Mouse (Mus musculus): ENCODE measurements around the gene Art3. TPM values are rescaled to one million over a fixed set of nuclear protein-coding genes. Genes with fewer than 3 reads are reported as not detected.

The Art3 gene
- polyA plus RNA-seq, 1 experiment from 2014 or later = 92.4 TPM

- 40% methylated on average over 18 of the region's 18 CpGs for WGBS
- no peaks in the 10 kb centered on the region for H3K9me3 ChIP-seq (replicated peaks; ENCODE audit: control insufficient read depth, low read length)
- H3K4me2 ChIP-seq (ENCODE audit: low read depth, low read length) = peak overlapping the region; percentile 22
- no peaks in the 10 kb centered on the region for H3K36me3 ChIP-seq (ENCODE audit: control insufficient read depth, insufficient read depth)
- no peak overlapping the region; the same call in 1 of the 2 replicates for H3K9ac ChIP-seq (ENCODE audit: low read length)
- ATAC-seq (replicated peaks; ENCODE audit: extremely low read depth, insufficient read depth, low FRiP score) = no peak
- H3K4me3 ChIP-seq (ENCODE audit: low read length) = peak overlapping the region; percentile 6
- no peak overlapping the region for H3K27ac ChIP-seq (ENCODE audit: low read length)
- peaks cover 32% of the 10 kb centered on the region for H3K4me1 ChIP-seq (ENCODE audit: control insufficient read depth, insufficient read depth, low read length)
- peaks cover 2% of the 10 kb centered on the region; the same call in 1 of the 2 replicates for H3K27me3 ChIP-seq (ENCODE audit: control insufficient read depth, insufficient read depth, low read length)
Measured at GRCm38 (mm10) chr5:92392542-92392941, 60.9 kb downstream of the Art3 start.

- 61% methylated on average over 10 of the region's 10 CpGs for WGBS
- no peak overlapping the region for H3K4me3 ChIP-seq (ENCODE audit: low read length)
- H3K27me3 ChIP-seq (ENCODE audit: control insufficient read depth, insufficient read depth, low read length) = peaks cover 2% of the 10 kb centered on the region; the same call in 1 of the 2 replicates
- H3K4me1 ChIP-seq (ENCODE audit: control insufficient read depth, insufficient read depth, low read length) = peaks cover 27% of the 10 kb centered on the region
- H3K27ac ChIP-seq (ENCODE audit: low read length) = no peak overlapping the region
- no peak overlapping the region for H3K4me2 ChIP-seq (ENCODE audit: low read depth, low read length)
- no peaks in the 10 kb centered on the region for H3K36me3 ChIP-seq (ENCODE audit: control insufficient read depth, insufficient read depth)
- no peak for ATAC-seq (replicated peaks; ENCODE audit: extremely low read depth, insufficient read depth, low FRiP score)
- H3K9me3 ChIP-seq (replicated peaks; ENCODE audit: control insufficient read depth, low read length) = no peaks in the 10 kb centered on the region
- H3K9ac ChIP-seq (ENCODE audit: low read length) = no peak overlapping the region
Measured at GRCm38 (mm10) chr5:92393863-92394262, 62.2 kb downstream of the Art3 start.

GRCm38 (mm10) chr5:92395764-92396163, 64.1 kb downstream of the Art3 start:
- WGBS = 82% methylated on average over 3 of the region's 3 CpGs
- Histone ChIP-seq H3K9ac (ENCODE audit: low read length) (no peak overlapping the region), H3K4me1 (ENCODE audit: control insufficient read depth, insufficient read depth, low read length) (peaks cover 21% of the 10 kb centered on the region), H3K36me3 (ENCODE audit: control insufficient read depth, insufficient read depth) (no peaks in the 10 kb centered on the region), H3K27me3 (ENCODE audit: control insufficient read depth, insufficient read depth, low read length) (peaks cover 2% of the 10 kb centered on the region; the same call in 1 of the 2 replicates), H3K27ac (ENCODE audit: low read length) (no peak overlapping the region; the same call in 1 of the 2 replicates), H3K9me3 (replicated peaks; ENCODE audit: control insufficient read depth, low read length) (no peaks in the 10 kb centered on the region), H3K4me3 (ENCODE audit: low read length) (no peak overlapping the region), H3K4me2 (ENCODE audit: low read depth, low read length) (no peak overlapping the region)
- ATAC-seq (replicated peaks; ENCODE audit: extremely low read depth, insufficient read depth, low FRiP score) = no peak

GRCm38 (mm10) chr5:92396476-92396875, 64.8 kb downstream of the Art3 start:
- 56% methylated on average over 6 of the region's 6 CpGs for WGBS

GRCm38 (mm10) chr5:92398153-92398552, 66.5 kb downstream of the Art3 start:
- Histone ChIP-seq H3K27me3 (ENCODE audit: control insufficient read depth, insufficient read depth, low read length) (peaks cover 2% of the 10 kb centered on the region; the same call in 1 of the 2 replicates), H3K4me1 (ENCODE audit: control insufficient read depth, insufficient read depth, low read length) (peaks cover 13% of the 10 kb centered on the region), H3K27ac (ENCODE audit: low read length) (no peak overlapping the region), H3K36me3 (ENCODE audit: control insufficient read depth, insufficient read depth) (no peaks in the 10 kb centered on the region), H3K9me3 (replicated peaks; ENCODE audit: control insufficient read depth, low read length) (no peaks in the 10 kb centered on the region), H3K9ac (ENCODE audit: low read length) (no peak overlapping the region), H3K4me2 (ENCODE audit: low read depth, low read length) (no peak overlapping the region), H3K4me3 (ENCODE audit: low read length) (no peak overlapping the region)
- peak; percentile 89 for ATAC-seq (replicated peaks; ENCODE audit: extremely low read depth, insufficient read depth, low FRiP score)
- WGBS = 22% methylated on average over 5 of the region's 5 CpGs

More at GRCm38 (mm10) chr5:92396476-92396875, 64.8 kb downstream of the Art3 start:
- Histone ChIP-seq H3K36me3 (ENCODE audit: control insufficient read depth, insufficient read depth) (no peaks in the 10 kb centered on the region), H3K9ac (ENCODE audit: low read length) (no peak overlapping the region), H3K4me2 (ENCODE audit: low read depth, low read length) (no peak overlapping the region), H3K4me1 (ENCODE audit: control insufficient read depth, insufficient read depth, low read length) (peaks cover 15% of the 10 kb centered on the region), H3K4me3 (ENCODE audit: low read length) (no peak overlapping the region), H3K27ac (ENCODE audit: low read length) (no peak overlapping the region), H3K9me3 (replicated peaks; ENCODE audit: control insufficient read depth, low read length) (no peaks in the 10 kb centered on the region), H3K27me3 (ENCODE audit: control insufficient read depth, insufficient read depth, low read length) (peaks cover 2% of the 10 kb centered on the region; the same call in 1 of the 2 replicates)
- ATAC-seq (replicated peaks; ENCODE audit: extremely low read depth, insufficient read depth, low FRiP score) = no peak

GRCm38 (mm10) chr5:92402816-92403215, 71.2 kb downstream of the Art3 start:
- no peak for ATAC-seq (replicated peaks; ENCODE audit: extremely low read depth, insufficient read depth, low FRiP score)
- no peaks in the 10 kb centered on the region for H3K36me3 ChIP-seq (ENCODE audit: control insufficient read depth, insufficient read depth)
- no peak overlapping the region for H3K27ac ChIP-seq (ENCODE audit: low read length)
- H3K9me3 ChIP-seq (replicated peaks; ENCODE audit: control insufficient read depth, low read length) = no peaks in the 10 kb centered on the region
- H3K4me1 ChIP-seq (ENCODE audit: control insufficient read depth, insufficient read depth, low read length) = 0 out of 2 replicates have a peak, but pooled peaks cover 7% of the 10 kb centered on the region
- H3K4me2 ChIP-seq (ENCODE audit: low read depth, low read length) = no peak overlapping the region
- H3K27me3 ChIP-seq (ENCODE audit: control insufficient read depth, insufficient read depth, low read length) = no peaks in the 10 kb centered on the region
- no peak overlapping the region for H3K4me3 ChIP-seq (ENCODE audit: low read length)
- WGBS = 63% methylated on average over 9 of the region's 9 CpGs
- no peak overlapping the region for H3K9ac ChIP-seq (ENCODE audit: low read length)

GRCm38 (mm10) chr5:92403562-92404399, 72.2 kb downstream of the Art3 start:
- no peak overlapping the region for H3K4me2 ChIP-seq (ENCODE audit: low read depth, low read length)
- H3K9ac ChIP-seq (ENCODE audit: low read length) = no peak overlapping the region
- H3K27me3 ChIP-seq (ENCODE audit: control insufficient read depth, insufficient read depth, low read length) = no peaks in the 10 kb centered on the region
- H3K4me3 ChIP-seq (ENCODE audit: low read length) = no peak overlapping the region
- H3K36me3 ChIP-seq (ENCODE audit: control insufficient read depth, insufficient read depth) = no peaks in the 10 kb centered on the region
- no peak for ATAC-seq (replicated peaks; ENCODE audit: extremely low read depth, insufficient read depth, low FRiP score)
- H3K27ac ChIP-seq (ENCODE audit: low read length) = no peak overlapping the region
- 71% methylated on average over 10 of the region's 10 CpGs for WGBS
- 0 out of 2 replicates have a peak, but pooled peaks cover 4% of the 10 kb centered on the region for H3K4me1 ChIP-seq (ENCODE audit: control insufficient read depth, insufficient read depth, low read length)
- H3K9me3 ChIP-seq (replicated peaks; ENCODE audit: control insufficient read depth, low read length) = no peaks in the 10 kb centered on the region

- Histone ChIP-seq H3K36me3 (ENCODE audit: control insufficient read depth, insufficient read depth) (no peaks in the 10 kb centered on the region), H3K9me3 (replicated peaks; ENCODE audit: control insufficient read depth, low read length) (no peaks in the 10 kb centered on the region), H3K4me2 (ENCODE audit: low read depth, low read length) (no peak overlapping the region), H3K27ac (ENCODE audit: low read length) (no peak overlapping the region), H3K4me1 (ENCODE audit: control insufficient read depth, insufficient read depth, low read length) (no peaks in the 10 kb centered on the region), H3K27me3 (ENCODE audit: control insufficient read depth, insufficient read depth, low read length) (no peaks in the 10 kb centered on the region), H3K9ac (ENCODE audit: low read length) (no peak overlapping the region), H3K4me3 (ENCODE audit: low read length) (no peak overlapping the region)
- ATAC-seq (replicated peaks; ENCODE audit: extremely low read depth, insufficient read depth, low FRiP score) = no peak
- 55% methylated on average over 2 of the region's 2 CpGs for WGBS
Measured at GRCm38 (mm10) chr5:92404400-92404678, 72.7 kb downstream of the Art3 start.

- H3K9ac ChIP-seq (ENCODE audit: low read length) = no peak overlapping the region
- H3K36me3 ChIP-seq (ENCODE audit: control insufficient read depth, insufficient read depth) = peaks cover 7% of the 10 kb centered on the region
- ATAC-seq (replicated peaks; ENCODE audit: extremely low read depth, insufficient read depth, low FRiP score) = no peak
- H3K9me3 ChIP-seq (replicated peaks; ENCODE audit: control insufficient read depth, low read length) = no peaks in the 10 kb centered on the region
- 62% methylated on average over 9 of the region's 9 CpGs for WGBS
- no peak overlapping the region for H3K4me3 ChIP-seq (ENCODE audit: low read length)
- no peak overlapping the region for H3K27ac ChIP-seq (ENCODE audit: low read length)
- no peak overlapping the region for H3K4me2 ChIP-seq (ENCODE audit: low read depth, low read length)
- no peaks in the 10 kb centered on the region for H3K27me3 ChIP-seq (ENCODE audit: control insufficient read depth, insufficient read depth, low read length)
- peaks cover 5% of the 10 kb centered on the region; the same call in 1 of the 2 replicates for H3K4me1 ChIP-seq (ENCODE audit: control insufficient read depth, insufficient read depth, low read length)
Measured at GRCm38 (mm10) chr5:92409361-92410155, 77.9 kb downstream of the Art3 start.

Measured in heart, embryonic 16.5 days (tissue).